Mouse (Mus musculus) heart, postnatal 0 days (tissue): ENCODE measurements around the gene Ppfia2.

Source experiments
- CTCF ChIP-seq: IDR thresholded peaks from 2 replicates; pipeline ENCODE4 v1.5.1; 2016; ENCODE audit warnings: antibody characterized with exemption, control low read depth, low read depth
- EP300 ChIP-seq: IDR thresholded peaks from 2 replicates; pipeline ENCODE4 v1.6.1; 2016; ENCODE audit warnings: antibody characterized with exemption, low read depth

DNA sequence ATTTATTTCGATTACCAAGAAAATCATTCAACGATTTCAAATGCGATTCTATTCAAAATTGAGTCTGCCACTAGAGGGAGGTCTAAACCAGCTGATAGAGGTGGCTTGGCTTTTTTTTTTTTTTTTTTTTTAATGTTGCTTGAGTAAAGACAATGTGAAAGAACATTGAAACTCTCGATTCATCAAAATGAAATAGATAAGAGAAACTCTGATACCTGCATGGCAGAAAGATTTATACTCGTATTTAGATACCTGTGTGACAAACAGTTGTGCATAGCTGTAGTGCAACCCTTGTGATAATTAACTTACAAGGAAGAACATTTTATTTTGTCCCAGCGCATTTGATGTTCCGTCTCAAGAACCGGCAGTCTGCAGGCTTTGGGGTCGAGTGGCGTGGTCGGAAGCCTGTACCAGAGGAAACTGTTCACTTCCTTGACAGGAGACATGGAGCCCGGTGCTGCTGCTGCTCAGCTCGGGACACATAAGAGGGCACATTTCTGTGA, 462.5 kb downstream of the Ppfia2 start:
- TF ChIP-seq CTCF (peak; percentile 69), EP300 (no peak)
